Mouse (Mus musculus) T-helper 17 cell (primary cell): ENCODE measurements around the gene Sgtb.

ENCODE experiments used
- in situ Hi-C, 2 experiments: fragments of 300-600 bp; cut with MboI, MseI; formaldehyde crosslinking; loops; 1 replicate in 1 of 2; 2 replicates in 1 of 2; pipeline ENCODE4 v1.15.1; 2025; ENCODE audit warnings: high pct_unique_total_duplicates in 2 of 2

Sgtb gene

DNA sequence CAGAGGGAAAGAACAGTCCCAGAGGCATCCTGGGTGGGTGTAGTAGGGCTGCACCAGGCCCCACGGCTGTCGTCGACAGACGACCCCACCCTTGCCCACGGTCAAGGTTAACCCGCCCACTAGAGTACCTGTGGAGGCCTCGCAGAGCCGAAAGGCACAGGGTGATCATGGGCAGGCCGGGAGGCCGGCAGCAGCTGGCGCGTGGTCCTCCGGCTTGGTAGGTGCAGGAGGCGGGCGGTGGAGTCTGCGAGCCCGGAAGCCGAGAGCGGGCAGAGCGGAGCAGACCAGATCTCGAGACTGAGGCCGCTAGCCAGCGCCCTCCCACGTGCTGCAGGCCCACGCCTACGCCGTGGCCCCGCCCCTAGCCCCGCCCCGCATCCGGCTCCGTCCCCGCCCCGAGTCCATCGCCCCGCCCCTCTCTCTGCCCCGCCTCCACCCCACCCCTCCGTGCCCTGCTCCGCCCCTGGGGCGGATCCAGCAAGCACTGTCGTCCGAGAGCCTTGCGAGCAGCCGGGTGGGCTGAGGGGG is at the start of gene Sgtb, which contains the start of gene Nln:
Sgtb (plus strand) TSS at position 454 of the 528 bp plus-strand sequence.
Nln (minus strand) TSS at position 327 of the 528 bp plus-strand sequence.
- in situ Hi-C loops = no loop called here

DNA sequence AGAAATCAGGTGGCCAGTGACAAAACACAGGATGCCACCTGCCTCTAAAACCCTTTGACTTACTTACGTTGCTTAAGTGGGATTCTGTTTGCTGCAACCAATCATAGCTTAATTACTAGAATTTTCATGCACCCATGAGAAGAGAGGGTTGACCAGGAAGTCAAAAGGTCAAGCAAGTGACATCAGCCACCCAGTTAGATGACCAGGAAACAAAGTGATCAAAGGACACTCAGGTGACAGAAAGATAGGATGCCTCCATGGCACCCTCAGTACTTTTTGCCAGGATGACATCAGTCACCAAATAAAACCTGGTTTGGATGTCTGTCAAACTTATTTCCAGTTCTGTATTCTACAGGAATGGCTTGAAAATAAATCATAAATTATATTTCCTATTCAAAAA is 49.3 kb upstream of the Sgtb start:
- in situ Hi-C loops = no loop called here

GRCm38 (mm10) chr13:104061975-104062750 is 47.4 kb upstream of the Sgtb start:
- in situ Hi-C loops = no loop called here

- in situ Hi-C loops = no loop called here
These were observed 46.5 kb upstream of the Sgtb start for GRCm38 (mm10) chr13:104063061-104063460.

GRCm38 (mm10) chr13:104065649-104066347 is 43.7 kb upstream of the Sgtb start:
- in situ Hi-C loops = no loop called here

- in situ Hi-C loops = no loop called here
These were observed 40.3 kb upstream of the Sgtb start for GRCm38 (mm10) chr13:104069216-104069615.

- in situ Hi-C loops = no loop called here
These were observed 38.8 kb upstream of the Sgtb start for GRCm38 (mm10) chr13:104070703-104071102.

- in situ Hi-C loops = no loop called here
These were observed 37.2 kb upstream of the Sgtb start for GRCm38 (mm10) chr13:104072351-104072750.

DNA sequence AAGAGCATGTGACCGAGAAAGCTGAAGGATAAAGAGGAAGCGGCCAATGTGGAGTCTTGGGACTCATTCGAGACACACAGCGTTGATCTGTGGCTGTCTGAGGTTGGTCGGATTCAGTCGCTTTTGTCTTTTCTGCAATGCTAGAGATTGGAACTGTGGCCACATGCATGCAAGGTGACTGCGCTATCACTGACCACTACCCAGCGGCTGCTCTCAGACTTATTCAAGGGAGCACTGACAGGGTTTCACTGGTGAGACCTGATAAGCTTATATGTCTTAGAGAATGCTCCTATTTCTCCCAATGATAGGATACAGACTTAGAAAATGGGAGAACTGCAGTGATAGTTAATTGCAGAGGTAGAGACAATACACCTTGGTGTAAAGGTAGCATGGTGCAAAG is 35.3 kb upstream of the Sgtb start:
- in situ Hi-C loops = no loop called here

DNA sequence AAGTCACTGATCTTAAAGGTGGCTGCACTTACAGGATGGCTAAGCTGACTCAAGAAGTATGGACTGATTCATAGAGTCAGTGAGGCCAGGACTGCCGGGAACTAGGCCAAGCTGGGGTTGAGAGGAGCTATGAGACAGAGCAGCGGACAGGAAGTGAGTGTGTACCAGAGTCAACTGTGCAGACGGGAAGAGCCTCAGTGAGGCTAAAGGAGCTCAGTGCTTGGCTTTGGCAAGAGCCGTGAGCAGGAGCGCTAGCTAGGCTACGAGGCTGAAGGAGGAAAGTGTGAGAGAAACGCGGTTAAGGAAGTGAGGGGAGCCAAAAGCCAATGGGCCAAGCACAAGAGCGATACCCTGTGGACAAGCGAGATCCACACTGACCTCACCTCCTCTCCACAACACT is 34.8 kb upstream of the Sgtb start:
- in situ Hi-C loops = no loop called here

- in situ Hi-C loops = no loop called here
These were observed 32.5 kb upstream of the Sgtb start for GRCm38 (mm10) chr13:104076993-104077392.

DNA sequence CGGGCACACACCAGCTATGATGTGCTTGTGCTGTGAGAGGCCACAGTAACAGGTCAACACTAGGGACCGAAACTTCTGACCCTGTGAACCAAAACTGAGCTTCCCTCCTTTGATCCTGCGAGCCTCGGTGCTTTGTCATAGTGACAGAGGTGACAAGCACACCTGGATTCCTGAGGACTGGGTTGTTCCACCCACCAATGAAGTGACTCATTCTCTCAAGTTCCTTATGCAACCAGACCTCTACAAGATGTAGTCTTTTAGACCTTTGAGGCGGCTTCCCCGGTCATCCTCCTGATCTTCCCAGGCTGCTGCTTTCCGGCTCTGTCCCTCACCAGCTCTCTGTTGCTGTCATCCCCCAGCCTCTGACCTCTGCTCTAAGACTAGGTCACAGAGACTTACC is 27.0 kb upstream of the Sgtb start:
- in situ Hi-C loops = loop anchor here in 1 of 2 experiments (10.0 kb wide), 3 partner anchors 248 to 378 kb away; partner anchors contain the start of gene Srek1

DNA sequence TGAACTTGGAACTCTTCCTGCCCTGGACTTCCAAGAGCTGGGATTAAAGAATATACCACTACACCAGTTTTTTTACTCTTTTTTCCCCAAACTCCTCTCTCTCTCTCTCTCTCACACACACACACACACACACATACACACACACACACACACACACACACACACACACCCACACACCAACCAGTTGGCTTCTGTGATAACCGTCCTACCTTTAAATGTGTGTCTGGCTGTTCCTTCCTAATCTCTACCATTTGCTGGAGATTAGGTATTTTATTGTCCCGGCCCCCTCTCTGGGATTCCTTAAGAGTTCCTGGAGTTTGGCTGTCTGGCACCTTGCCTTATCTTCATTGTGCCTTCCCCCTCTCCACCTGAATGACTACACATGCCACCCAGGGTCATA is 24.9 kb upstream of the Sgtb start:
- in situ Hi-C loops = loop anchor here in 1 of 2 experiments (10.0 kb wide), 3 partner anchors 250 to 380 kb away; partner anchors contain the start of gene Srek1

- in situ Hi-C loops = loop anchor here in 1 of 2 experiments (5.0 to 10.0 kb wide), 4 partner anchors 42 to 385 kb away; partner anchors contain the start of gene Srek1
These were observed 20.2 kb upstream of the Sgtb start for GRCm38 (mm10) chr13:104089387-104089786.

DNA sequence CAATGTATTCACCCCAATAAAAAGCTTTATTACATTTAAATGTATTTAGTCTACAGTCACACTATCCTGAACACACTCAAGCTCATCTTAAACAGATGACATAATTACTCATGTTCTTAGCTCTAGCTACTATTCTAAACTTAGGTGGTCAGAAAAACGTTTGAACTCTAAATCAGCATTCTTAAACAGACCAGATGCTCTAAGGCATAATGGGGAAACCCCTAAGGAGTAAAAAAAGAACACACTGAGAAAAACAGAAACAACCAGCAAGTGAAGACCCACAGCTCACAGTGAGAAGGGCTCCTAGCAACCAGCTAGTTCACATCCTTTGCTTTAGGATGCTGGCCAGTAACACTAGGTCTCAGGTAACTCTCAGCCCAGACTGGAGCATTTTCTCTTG is 17.8 kb upstream of the Sgtb start:
- in situ Hi-C loops = no loop called here

DNA sequence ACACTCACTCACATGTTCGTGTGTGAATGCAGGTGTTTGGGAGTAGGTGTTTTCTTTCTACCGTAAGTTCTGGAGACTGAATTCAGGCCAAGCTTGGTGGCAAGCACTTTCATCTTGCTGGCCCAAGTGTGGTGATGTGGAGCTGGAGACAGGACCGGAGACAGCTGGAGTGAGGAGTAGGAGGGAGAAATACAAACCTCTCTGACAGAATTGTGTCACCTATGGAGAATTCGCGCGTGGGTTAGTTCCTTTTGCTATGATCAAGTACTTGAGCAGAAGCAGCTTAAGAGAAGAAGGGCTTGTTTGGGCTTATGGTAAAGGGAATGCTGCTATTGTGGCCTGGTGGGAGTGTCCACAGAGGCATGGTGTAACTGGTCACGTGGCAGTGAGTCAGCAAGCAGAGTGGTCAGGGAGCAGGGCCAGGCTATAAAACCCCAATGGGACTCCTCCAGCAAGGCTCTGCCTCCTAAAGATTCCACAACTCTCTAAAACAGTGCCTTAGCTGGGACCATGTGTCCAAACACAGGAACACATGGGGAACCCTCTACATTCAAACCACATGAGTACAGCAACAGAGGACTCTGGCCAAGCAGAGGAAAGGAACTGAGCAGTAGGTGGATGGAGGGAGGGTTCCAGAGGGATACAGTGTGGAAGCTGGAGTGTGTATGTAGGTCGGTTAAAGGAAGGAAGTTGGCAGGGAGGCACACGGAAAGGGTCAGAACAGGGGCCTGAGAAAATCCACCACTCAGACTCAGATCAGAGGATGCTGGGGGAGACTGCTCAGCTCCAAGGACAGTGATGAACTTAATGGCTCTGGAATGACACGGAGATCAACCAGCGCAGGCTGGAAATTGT is 14.8 kb upstream of the Sgtb start:
- in situ Hi-C loops = loop anchor here in 1 of 2 experiments (5.0 kb wide), 1 partner anchor 392 kb away; no protein-coding TSS in a partner anchor

- in situ Hi-C loops = loop anchor here in 1 of 2 experiments (5.0 kb wide), 1 partner anchor 394 kb away; no protein-coding TSS in a partner anchor
These were observed 13.6 kb upstream of the Sgtb start for GRCm38 (mm10) chr13:104095955-104096354.

DNA sequence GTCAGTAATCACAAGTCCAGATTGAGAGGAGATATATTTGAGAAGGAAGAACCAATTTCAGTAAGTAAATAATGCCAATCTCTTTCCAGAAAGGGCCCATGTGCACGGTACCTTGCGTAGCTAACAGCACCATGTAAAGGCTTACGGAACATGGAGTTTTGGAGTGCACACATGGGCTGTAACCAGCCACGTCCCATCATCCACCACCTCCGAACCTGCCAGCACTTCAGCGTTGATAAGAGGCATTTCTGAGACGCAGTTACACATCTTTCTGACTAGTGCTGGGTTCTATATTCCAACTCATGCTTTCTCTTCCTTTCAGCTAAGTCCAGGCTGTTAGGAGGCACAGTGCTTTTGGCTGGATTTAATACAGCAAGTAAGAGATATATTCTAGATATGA is 12.4 kb upstream of the Sgtb start:
- in situ Hi-C loops = loop anchor here in 1 of 2 experiments (5.0 kb wide), 1 partner anchor 395 kb away; no protein-coding TSS in a partner anchor

DNA sequence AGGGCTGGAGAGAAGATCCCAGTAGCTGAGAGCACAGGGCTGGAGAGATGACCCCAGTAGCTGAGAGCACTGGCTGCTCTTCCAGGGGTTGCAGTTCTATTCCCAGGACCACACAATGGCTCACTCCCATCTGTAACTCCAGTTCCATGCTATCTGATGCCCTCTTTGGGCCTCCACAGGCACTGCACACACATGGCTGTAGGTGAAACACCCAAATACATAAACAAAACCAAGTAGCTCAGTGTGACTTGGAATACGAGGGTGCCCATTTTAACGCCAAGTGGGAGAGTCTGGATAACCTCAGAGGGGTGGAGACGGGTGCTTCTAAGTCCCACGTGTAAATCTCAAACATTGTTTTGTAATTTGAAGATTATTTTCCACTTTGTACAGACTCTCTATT is 9.1 kb upstream of the Sgtb start:
- in situ Hi-C loops = no loop called here

GRCm38 (mm10) chr13:104101606-104102235 is 7.8 kb upstream of the Sgtb start:
- in situ Hi-C loops = no loop called here
